Mouse (Mus musculus): ENCODE measurements around the gene Trpv4.

GRCm38 (mm10) chr5:114681717-114682116 lies 23.5 kb upstream of the Trpv4 start:
- TF ChIP-seq CTCF (IDR thresholded peaks at IDR 0.05; ENCODE audit: extremely low read depth, insufficient read depth, insufficient read length, insufficient replicate concordance), result no peak
- no peak for TF ChIP-seq POLR2A (IDR thresholded peaks at IDR 0.05; ENCODE audit: low read depth, low read length)

Measured in spleen, adult 2 months (tissue).